Mouse (Mus musculus): Measurements from ENCODE around the gene Nadsyn1. TPM values are rescaled to one million over a fixed set of nuclear protein-coding genes. Genes with fewer than 3 reads are reported as not detected.

Nadsyn1 gene
- polyA plus RNA-seq, 1 experiment, result 31.3 TPM

- Histone ChIP-seq H3K27me3 (replicated peaks; ENCODE audit: control insufficient read depth, insufficient read depth, low read length) (no peaks in the 10 kb centered on the region), H3K4me1 (ENCODE audit: control insufficient read depth, insufficient read depth, low read length) (peaks cover 14% of the 10 kb centered on the region), H3K4me3 (ENCODE audit: insufficient read depth, low read depth, low read length) (peak within 1 kb of the TSS; percentile 31), H3K27ac (ENCODE audit: insufficient read depth, low read depth, low read length) (peak within 1 kb of the TSS; percentile 34), H3K36me3 (ENCODE audit: control insufficient read depth, insufficient read depth, low read length) (no peaks in the 10 kb centered on the region)
- TF ChIP-seq CTCF (conservative IDR thresholded peaks at IDR 0.05; ENCODE audit: insufficient read depth, insufficient read length, low read depth, low read length) (no peak), POLR2A (IDR thresholded peaks at IDR 0.05; ENCODE audit: low read depth, low read length) (no peak)
- DNase-seq, result peak; percentile 92
- 4% methylated on average over 21 of the region's 21 CpGs for WGBS
Observed at GRCm38 (mm10) chr7:143783996-143784829, 38.4 kb downstream of the Nadsyn1 start, which contains the start of gene Mrgpre. Mrgpre (minus strand) TSS chr7:143784500.

GRCm38 (mm10) chr7:143783378-143783995 is 39.2 kb downstream of the Nadsyn1 start:
- peaks cover 14% of the 10 kb centered on the region for H3K4me1 ChIP-seq (ENCODE audit: control insufficient read depth, insufficient read depth, low read length)
- WGBS, result 39% methylated on average over 6 of the region's 6 CpGs
- no peaks in the 10 kb centered on the region for H3K27me3 ChIP-seq (replicated peaks; ENCODE audit: control insufficient read depth, insufficient read depth, low read length)
- H3K36me3 ChIP-seq (ENCODE audit: control insufficient read depth, insufficient read depth, low read length), result no peaks in the 10 kb centered on the region
- peak overlapping the region; percentile 34 for H3K27ac ChIP-seq (ENCODE audit: insufficient read depth, low read depth, low read length)
- DNase-seq, result peak; percentile 27
- H3K4me3 ChIP-seq (ENCODE audit: insufficient read depth, low read depth, low read length), result peak overlapping the region; percentile 31
- TF ChIP-seq POLR2A (IDR thresholded peaks at IDR 0.05; ENCODE audit: low read depth, low read length), result no peak
- TF ChIP-seq CTCF (conservative IDR thresholded peaks at IDR 0.05; ENCODE audit: insufficient read depth, insufficient read length, low read depth, low read length), result no peak

- no peaks in the 10 kb centered on the region for H3K36me3 ChIP-seq (ENCODE audit: control insufficient read depth, insufficient read depth, low read length)
- TF ChIP-seq POLR2A (IDR thresholded peaks at IDR 0.05; ENCODE audit: low read depth, low read length) (no peak), CTCF (conservative IDR thresholded peaks at IDR 0.05; ENCODE audit: insufficient read depth, insufficient read length, low read depth, low read length) (no peak)
- H3K27ac ChIP-seq (ENCODE audit: insufficient read depth, low read depth, low read length), result peak overlapping the region; percentile 61; the same call in 1 of the 2 replicates
- H3K27me3 ChIP-seq (replicated peaks; ENCODE audit: control insufficient read depth, insufficient read depth, low read length), result no peaks in the 10 kb centered on the region
- WGBS, result 54% methylated on average over 2 of the region's 2 CpGs
- H3K4me3 ChIP-seq (ENCODE audit: insufficient read depth, low read depth, low read length), result no peak overlapping the region
- DNase-seq, result peak; percentile 75
- no peaks in the 10 kb centered on the region; the same call in 1 of the 2 replicates for H3K4me1 ChIP-seq (ENCODE audit: control insufficient read depth, insufficient read depth, low read length)
Observed at GRCm38 (mm10) chr7:143777375-143777774, 45.3 kb downstream of the Nadsyn1 start.

- H3K4me3 ChIP-seq (ENCODE audit: insufficient read depth, low read depth, low read length), result no peak overlapping the region
- H3K27me3 ChIP-seq (replicated peaks; ENCODE audit: control insufficient read depth, insufficient read depth, low read length), result no peaks in the 10 kb centered on the region
- H3K36me3 ChIP-seq (ENCODE audit: control insufficient read depth, insufficient read depth, low read length), result no peaks in the 10 kb centered on the region
- DNase-seq, result peak; percentile 34
- H3K4me1 ChIP-seq (ENCODE audit: control insufficient read depth, insufficient read depth, low read length), result no peaks in the 10 kb centered on the region; the same call in 1 of the 2 replicates
- H3K27ac ChIP-seq (ENCODE audit: insufficient read depth, low read depth, low read length), result no peak overlapping the region
- TF ChIP-seq CTCF (conservative IDR thresholded peaks at IDR 0.05; ENCODE audit: insufficient read depth, insufficient read length, low read depth, low read length), result no peak
- no peak for TF ChIP-seq POLR2A (IDR thresholded peaks at IDR 0.05; ENCODE audit: low read depth, low read length)
- WGBS, result 52% methylated on average over 3 of the region's 3 CpGs
Observed at GRCm38 (mm10) chr7:143776137-143776536, 46.5 kb downstream of the Nadsyn1 start.

GRCm38 (mm10) chr7:143769461-143769860 is 53.2 kb downstream of the Nadsyn1 start:
- no peak overlapping the region for H3K4me3 ChIP-seq (ENCODE audit: insufficient read depth, low read depth, low read length)
- H3K27me3 ChIP-seq (replicated peaks; ENCODE audit: control insufficient read depth, insufficient read depth, low read length), result no peaks in the 10 kb centered on the region
- peak; percentile 25 for DNase-seq
- no peaks in the 10 kb centered on the region for H3K36me3 ChIP-seq (ENCODE audit: control insufficient read depth, insufficient read depth, low read length)
- H3K27ac ChIP-seq (ENCODE audit: insufficient read depth, low read depth, low read length), result no peak overlapping the region
- TF ChIP-seq POLR2A (IDR thresholded peaks at IDR 0.05; ENCODE audit: low read depth, low read length), result no peak
- no peak for TF ChIP-seq CTCF (conservative IDR thresholded peaks at IDR 0.05; ENCODE audit: insufficient read depth, insufficient read length, low read depth, low read length)
- no peaks in the 10 kb centered on the region for H3K4me1 ChIP-seq (ENCODE audit: control insufficient read depth, insufficient read depth, low read length)
- 43% methylated on average over 1 of the region's 1 CpGs for WGBS

- no peaks in the 10 kb centered on the region for H3K36me3 ChIP-seq (ENCODE audit: control insufficient read depth, insufficient read depth, low read length)
- H3K27me3 ChIP-seq (replicated peaks; ENCODE audit: control insufficient read depth, insufficient read depth, low read length), result no peaks in the 10 kb centered on the region
- DNase-seq, result no peak
- TF ChIP-seq POLR2A (IDR thresholded peaks at IDR 0.05; ENCODE audit: low read depth, low read length) (no peak), CTCF (conservative IDR thresholded peaks at IDR 0.05; ENCODE audit: insufficient read depth, insufficient read length, low read depth, low read length) (no peak)
- H3K27ac ChIP-seq (ENCODE audit: insufficient read depth, low read depth, low read length), result no peak overlapping the region
- WGBS, result 82% methylated on average over 6 of the region's 6 CpGs
- no peak overlapping the region for H3K4me3 ChIP-seq (ENCODE audit: insufficient read depth, low read depth, low read length)
- no peaks in the 10 kb centered on the region for H3K4me1 ChIP-seq (ENCODE audit: control insufficient read depth, insufficient read depth, low read length)
Observed at GRCm38 (mm10) chr7:143768267-143768666, 54.4 kb downstream of the Nadsyn1 start.

GRCm38 (mm10) chr7:143766893-143767292 is 55.8 kb downstream of the Nadsyn1 start, which contains the start of gene Mrgprg:
Mrgprg (minus strand) TSS chr7:143766993.
- Histone ChIP-seq H3K27me3 (replicated peaks; ENCODE audit: control insufficient read depth, insufficient read depth, low read length) (no peaks in the 10 kb centered on the region), H3K4me1 (ENCODE audit: control insufficient read depth, insufficient read depth, low read length) (no peaks in the 10 kb centered on the region), H3K27ac (ENCODE audit: insufficient read depth, low read depth, low read length) (no peak within 1 kb of the TSS), H3K4me3 (ENCODE audit: insufficient read depth, low read depth, low read length) (no peak within 1 kb of the TSS), H3K36me3 (ENCODE audit: control insufficient read depth, insufficient read depth, low read length) (no peaks in the 10 kb centered on the region)
- no peak for TF ChIP-seq CTCF (conservative IDR thresholded peaks at IDR 0.05; ENCODE audit: insufficient read depth, insufficient read length, low read depth, low read length)
- 49% methylated on average over 6 of the region's 6 CpGs for WGBS
- DNase-seq, result no peak
